Mouse (Mus musculus): ENCODE measurements at regions not wholly inside any gene's neighbourhood (a gene's known extent, or its start where the extent isn't known, plus 50 kb on each side); places are given as distances from the start of the nearest gene placed in this dataset.

- TF ChIP-seq POLR2A (IDR thresholded peaks at IDR 0.05; ENCODE audit: insufficient read length, low read depth) (no peak), TCF3 (IDR thresholded peaks at IDR 0.05; ENCODE audit: insufficient read length, low read depth) (no peak), CEBPB (IDR thresholded peaks at IDR 0.05; ENCODE audit: insufficient read depth, poor library complexity, severe bottlenecking) (no peak), TCF12 (IDR thresholded peaks at IDR 0.05; ENCODE audit: insufficient read depth, poor library complexity, severe bottlenecking) (no peak), USF1 (IDR thresholded peaks at IDR 0.05; ENCODE audit: low read depth) (no peak), MYOG (IDR thresholded peaks at IDR 0.05; ENCODE audit: control insufficient read depth in 1 of 3, insufficient read depth in 1 of 3, insufficient read length in 2 of 3, low read depth in 2 of 3) (no peak), E2F4 (IDR thresholded peaks at IDR 0.05; ENCODE audit: insufficient read depth) (no peak), POLR2AphosphoS2 (IDR thresholded peaks at IDR 0.05; ENCODE audit: insufficient read length, low read depth) (no peak), SRF (IDR thresholded peaks at IDR 0.05; ENCODE audit: control insufficient read depth, insufficient read length, low read depth) (no peak), MAX (IDR thresholded peaks at IDR 0.05; ENCODE audit: low read depth) (no peak), REST (IDR thresholded peaks at IDR 0.05; ENCODE audit: insufficient read depth, insufficient read length) (no peak)
These were observed 81.1 kb upstream of the Mdfic start for GRCm38 (mm10) chr6:15639378-15639777.
